Mouse (Mus musculus) lung, postnatal 4 days (tissue): ENCODE results near the gene Sarnp.

ENCODE experiments used
- DNase-seq, 2 experiments: peaks; one replicate each; pipeline ENCODE4 v3.0.0; 2021

The Sarnp gene

DNA sequence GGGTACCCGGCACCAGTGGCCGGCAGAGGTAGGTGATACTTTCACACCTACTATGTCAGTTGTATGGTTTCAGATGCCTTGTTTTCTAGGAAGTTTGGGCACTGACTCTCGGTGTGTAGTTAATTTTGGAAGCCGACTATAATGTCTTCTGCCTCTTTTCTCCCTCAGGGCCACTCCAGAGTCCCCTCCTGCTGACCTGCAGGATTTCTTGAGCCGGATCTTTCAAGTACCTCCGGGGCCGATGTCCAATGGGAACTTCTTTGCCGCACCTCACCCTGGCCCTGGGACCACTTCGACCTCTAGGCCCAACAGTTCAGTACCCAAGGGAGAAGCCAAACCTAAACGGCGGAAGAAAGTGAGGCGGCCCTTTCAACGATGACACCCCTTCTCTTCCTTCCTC lies at the start of gene Sarnp:
Gene Sarnp, plus strand, starts transcription at position 301 of the 400 bp plus-strand sequence.
- no peak for DNase-seq

DNA sequence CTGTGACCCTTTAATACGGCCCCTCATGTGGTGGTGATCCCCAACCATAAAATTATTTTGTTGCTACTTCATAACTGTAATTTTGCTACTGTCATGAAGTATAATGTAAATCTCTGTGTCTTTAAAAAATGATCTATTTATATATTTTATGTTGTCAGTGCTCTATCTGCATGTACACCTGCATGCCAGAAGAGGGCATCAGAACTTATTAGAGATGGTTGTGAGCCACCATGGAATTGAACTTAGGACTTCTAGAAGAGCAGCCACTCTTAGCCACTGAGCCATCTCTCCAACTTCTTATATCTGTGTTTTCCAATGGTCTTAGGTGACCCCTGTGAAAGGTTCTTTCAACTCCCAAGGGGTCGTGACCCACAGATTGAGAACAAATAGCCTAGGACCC lies 44.2 kb upstream of the Sarnp start:
- no peak for DNase-seq

DNA sequence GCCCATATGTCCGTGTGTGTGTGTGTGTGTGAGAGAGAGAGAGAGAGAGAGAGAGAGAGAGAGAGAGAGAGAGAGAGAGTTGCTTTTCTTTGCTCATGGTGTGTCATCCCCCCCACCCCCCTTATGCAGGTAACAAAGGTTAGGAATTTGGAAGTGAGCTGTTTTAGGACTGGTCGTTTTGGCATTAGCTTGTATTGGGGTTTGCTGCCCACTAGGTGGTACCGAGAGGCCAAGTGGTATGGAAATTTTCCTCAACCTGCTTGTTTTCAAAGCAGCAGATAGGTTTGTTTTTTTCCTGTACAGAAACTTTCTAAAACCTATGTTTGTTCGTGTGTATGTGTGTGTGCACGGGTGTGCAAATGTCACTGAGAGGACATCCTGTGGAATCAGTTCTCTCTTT lies 43.4 kb upstream of the Sarnp start:
- DNase-seq, result no peak

DNA sequence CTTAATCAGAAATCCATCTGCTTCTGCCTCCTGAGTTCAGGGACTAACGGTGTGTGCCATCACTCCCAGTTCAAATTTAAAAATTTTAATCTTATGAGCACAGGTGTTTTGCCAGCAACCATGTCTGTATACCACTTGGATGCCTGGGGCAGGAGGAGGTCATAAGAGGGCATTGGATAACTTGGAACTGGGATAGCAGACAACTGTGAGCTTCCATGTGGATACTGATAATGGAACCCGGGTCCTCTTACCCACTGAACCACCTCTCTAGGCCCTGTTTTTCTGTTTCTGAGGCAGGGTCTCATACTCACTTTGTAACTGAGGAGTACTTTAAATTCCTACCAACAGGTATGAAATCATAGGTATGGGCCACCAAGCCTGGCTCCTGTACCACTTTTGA lies 38.7 kb upstream of the Sarnp start:
- no peak for DNase-seq

DNA sequence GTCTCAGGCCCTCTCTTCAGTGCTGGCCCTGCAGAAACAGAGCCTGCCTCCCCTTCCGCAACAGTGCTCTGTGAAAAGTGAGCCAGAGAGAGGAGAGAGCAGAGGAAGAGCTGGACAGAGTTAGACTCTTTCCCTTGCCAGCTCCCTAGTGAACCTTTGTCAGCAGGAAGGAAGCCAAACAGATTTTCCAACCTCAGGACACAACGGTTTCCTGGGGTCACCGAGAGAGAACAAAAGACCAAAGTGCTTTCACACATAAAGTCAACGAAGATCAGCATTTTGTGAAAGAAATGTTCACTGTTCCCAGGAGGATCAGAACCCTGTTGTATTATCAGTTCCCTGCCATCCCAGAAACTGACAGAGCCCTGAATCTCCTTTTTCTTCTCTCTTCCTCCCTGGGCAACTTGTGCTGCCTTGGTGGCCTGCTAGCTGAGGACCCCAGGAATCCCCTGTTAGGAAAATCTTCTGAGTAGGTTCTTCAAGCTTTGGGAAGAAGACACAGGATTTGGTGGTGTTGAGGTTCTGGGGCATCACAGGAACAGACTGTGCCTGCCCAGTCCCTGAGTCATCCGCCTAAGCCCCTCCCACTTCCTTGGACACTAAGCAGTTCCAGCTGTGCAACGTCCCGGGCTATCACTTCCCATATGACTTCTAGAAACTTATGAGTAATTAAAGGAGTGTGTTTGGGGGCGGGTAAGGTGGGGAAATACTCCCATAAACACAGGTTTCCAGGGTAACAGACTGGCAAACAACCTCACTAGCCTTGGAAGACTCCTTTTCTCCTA lies 37.9 kb upstream of the Sarnp start:
- peak; percentile 88 to 89 for DNase-seq

DNA sequence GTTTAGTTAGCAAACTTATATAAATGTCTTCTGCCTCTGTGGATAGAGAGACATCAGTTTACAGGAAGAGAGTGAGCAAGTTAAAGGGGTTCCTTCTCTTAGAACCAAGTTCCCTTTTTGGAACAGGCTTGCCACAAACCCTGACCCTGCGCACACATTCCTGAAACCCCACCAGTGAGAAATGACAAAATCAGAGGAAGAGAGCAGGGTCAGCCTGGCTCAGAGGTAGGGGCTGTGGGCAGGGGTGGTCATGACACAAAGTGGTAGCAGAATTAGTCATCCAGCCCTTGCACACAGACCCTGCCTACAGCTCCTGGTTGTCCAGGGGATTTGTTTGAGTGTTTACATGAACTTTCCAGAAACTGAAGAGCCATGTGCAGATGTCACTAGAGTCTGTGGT lies 36.9 kb upstream of the Sarnp start:
- peak in 1 of 2 experiments; percentile 26 for DNase-seq

DNA sequence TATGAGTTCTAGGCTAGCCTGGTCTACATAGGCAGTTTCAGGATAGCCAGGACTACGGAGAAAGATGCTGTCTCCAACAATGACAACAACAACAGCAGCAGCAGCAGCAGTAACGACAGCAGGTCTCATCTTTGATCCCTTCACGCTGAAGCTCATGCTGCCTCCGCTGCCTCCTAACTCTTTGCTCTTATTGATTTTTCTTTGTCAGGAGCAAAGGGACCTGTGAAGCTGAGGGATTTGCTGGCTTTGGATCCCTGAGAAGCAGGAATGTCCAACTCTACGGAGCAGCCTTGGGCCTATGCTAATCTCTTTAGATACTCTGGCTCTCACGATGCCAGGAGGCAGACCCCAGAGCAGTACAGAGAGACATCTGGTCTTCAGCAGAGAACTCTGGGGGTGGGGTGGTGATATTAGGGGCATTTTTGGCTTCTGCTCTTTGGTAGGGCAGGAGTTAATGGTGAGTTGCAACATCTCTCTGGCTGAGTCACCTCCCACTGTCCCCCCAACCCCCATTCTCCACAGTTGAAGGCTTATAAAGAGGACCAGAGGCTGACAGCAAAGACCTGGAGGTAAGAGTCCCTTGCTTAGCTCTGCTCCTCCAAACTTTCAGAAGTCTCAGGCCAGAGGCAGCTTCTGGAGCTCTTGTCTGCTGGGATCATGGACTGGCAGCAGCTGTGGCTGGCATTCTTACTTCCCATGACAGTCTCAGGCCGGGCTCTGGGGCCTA lies 26.6 kb upstream of the Sarnp start, which contains the start of gene Mmp19:
Gene Mmp19, plus strand, starts transcription at position 513 of the 727 bp plus-strand sequence.
- peak; percentile 32 to 37 for DNase-seq

DNA sequence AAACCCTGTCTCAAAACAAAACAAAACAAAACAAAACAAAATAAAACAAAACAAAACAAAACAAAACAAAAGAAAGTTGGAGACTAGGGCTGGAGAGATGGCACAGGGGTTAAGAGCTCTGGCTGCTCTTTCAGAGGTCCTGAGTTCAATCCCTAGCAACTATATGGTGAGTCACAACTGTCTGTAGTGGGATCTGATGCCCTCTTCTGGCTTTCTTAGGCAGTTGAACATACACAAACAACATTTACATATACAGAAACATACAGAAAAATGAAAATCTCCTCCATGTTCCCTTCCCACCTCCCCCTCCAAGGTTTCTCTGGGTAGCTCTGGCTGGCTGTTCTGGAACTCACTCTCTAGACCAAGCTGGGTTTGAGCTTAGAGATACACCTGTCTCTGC lies 25.1 kb upstream of the Sarnp start:
- no peak for DNase-seq

DNA sequence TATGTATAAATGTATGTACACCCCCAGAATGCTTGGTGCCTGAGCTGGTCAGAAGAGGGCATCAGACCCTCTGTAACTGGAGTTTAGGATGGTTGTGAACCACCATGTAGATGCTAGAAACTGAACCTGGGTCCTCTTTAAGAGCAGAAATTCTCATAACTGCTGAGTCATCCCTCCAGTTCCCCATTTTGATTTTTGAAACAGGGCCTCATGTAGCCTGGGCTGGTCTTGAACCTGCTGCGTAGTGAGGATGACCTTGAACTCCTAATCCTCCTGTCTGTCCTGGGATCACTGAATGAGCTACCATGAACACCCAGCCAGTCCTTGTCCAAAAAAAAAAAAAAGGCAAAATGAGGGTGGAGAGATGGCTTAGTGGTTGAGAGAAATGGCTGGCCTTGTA lies 23.9 kb upstream of the Sarnp start:
- no peak for DNase-seq

DNA sequence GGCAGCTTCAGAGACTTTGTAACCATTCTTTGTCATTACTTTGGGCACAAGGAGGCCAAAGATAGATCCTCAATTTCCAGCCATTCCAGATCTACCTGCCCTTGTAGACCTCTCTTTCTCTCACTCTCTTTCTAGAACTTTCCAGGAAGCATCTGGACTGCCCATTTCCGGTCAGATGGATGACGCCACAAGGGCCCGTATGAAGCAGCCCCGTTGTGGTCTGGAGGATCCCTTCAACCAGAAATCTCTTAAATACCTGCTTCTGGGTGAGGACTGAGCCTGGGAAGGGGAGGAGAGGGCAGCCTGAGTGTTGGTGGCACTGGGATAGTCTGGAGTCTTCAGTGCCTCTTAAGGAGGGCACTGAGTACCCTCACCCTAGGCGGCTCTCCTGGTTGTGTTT lies 22.7 kb upstream of the Sarnp start:
- no peak for DNase-seq

DNA sequence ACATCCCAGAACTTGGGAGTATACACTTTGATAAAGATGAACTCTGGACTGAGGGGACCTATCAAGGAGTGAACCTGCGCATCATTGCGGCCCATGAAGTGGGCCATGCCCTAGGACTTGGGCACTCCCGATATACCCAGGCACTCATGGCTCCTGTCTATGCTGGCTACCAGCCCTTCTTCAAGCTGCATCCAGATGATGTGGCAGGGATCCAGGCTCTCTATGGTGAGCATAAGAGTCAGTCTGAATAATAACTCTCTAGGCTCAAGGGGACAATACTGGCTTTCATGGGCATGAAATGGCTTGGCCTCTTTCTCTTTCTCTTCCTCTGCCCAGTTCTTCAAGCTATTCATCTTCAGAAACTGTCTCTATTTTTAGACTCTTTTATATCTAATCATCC lies 21.6 kb upstream of the Sarnp start:
- DNase-seq, result no peak

DNA sequence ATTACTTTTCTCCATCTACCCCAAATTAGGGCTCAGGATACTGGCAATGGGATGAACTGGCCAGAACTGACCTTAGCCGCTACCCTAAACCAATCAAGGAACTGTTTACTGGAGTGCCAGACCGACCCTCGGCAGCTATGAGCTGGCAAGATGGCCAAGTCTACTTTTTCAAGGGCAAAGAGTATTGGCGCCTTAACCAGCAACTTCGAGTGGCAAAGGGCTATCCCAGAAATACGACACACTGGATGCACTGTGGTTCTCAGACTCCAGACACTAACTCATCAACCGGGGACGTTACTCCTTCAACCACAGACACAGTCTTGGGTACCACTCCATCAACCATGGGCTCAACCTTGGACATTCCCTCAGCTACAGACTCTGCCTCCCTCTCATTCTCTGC lies 18.5 kb upstream of the Sarnp start:
- no peak for DNase-seq

DNA sequence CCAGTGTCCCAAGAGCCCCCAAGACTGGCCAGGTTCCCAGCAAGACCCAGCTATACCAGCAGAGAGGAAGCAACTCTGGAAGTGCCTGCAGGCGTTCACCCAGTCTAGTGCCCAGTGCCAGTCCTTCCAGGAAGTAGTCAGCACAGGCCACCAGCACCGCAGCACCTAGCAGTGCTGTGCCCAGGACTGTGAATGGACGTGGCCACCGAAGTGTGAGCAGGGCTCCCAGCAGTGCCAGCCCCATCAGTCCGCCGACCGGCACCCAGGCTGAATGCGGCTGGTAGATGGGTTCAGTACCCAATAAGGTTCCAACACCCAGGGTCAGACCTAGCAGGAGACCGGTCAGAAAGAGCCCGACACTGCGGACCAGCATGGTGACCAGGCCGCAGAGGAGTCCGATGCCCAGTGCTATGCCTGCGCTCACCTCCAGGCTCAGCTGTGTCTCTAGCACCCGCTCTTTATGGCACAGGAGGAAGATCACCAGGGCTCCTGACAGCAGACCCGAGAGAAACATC lies 15.1 kb upstream of the Sarnp start:
- no peak for DNase-seq

DNA sequence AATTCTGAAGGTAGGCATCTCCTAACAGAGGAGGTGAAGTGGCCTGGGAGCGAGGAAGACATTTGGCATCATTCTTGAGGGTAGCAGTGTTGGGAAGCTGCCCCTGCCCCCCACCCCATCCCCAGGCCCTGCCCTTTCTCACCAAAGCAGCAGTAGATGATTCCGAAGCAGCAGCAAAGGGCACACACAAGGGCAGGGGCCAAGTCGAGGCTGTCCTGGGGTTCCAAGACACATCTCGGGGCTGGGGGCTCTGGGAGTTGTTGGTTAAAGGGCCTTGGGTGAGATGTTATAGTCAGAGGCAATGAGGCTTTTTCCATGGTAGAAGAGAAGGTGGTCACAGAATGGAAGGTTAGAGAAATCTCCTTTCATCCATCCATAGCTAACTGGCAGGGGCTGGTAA lies 14.2 kb upstream of the Sarnp start:
- no peak for DNase-seq

DNA sequence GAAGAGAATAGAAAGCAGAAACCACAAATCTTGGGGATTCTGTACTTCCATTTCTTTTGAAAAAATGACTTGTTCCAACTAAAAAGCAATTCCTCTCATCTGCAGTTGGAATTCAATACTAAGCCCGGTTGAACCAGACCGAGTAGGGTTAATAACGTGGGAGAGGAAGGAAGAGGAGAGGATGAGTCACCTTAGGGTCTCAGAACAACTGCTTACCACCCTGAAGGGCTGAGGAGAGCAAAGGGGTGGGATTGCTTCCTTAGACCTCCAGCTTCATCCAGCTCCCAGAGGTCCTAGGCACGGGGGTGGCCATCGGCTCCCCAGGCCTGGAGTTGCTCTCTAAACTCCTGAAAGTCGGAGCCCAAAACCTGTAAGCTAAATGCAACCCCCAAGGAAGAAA lies 13.8 kb upstream of the Sarnp start:
- DNase-seq, result no peak

DNA sequence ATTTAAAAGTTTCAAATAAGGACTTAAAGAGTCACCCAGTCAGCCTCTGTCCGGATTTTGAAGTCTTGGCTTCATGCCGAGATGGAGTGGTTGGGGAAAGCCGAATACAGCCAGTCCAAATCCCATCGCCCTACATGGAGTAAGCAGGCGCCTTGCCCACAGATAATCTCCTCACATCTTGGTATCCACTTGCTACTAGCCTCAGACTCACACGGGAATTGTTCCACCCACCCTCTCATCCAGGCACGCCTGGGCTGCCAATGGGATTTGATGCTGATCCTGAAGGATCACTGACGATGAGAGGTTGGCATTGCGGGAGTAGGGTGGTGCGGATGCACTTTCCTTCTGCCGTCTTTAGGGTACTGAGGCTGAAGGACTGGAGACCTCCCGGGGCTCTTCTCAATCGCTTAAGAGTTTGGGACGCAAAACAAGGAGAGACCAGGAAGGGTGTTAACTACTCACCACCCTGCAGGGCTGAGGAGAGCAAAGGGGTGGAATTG lies 13.3 kb upstream of the Sarnp start, which contains the start of gene Dnajc14:
Gene Dnajc14, plus strand, starts transcription at position 292 of the 500 bp plus-strand sequence.
- peak; percentile 66 for DNase-seq

DNA sequence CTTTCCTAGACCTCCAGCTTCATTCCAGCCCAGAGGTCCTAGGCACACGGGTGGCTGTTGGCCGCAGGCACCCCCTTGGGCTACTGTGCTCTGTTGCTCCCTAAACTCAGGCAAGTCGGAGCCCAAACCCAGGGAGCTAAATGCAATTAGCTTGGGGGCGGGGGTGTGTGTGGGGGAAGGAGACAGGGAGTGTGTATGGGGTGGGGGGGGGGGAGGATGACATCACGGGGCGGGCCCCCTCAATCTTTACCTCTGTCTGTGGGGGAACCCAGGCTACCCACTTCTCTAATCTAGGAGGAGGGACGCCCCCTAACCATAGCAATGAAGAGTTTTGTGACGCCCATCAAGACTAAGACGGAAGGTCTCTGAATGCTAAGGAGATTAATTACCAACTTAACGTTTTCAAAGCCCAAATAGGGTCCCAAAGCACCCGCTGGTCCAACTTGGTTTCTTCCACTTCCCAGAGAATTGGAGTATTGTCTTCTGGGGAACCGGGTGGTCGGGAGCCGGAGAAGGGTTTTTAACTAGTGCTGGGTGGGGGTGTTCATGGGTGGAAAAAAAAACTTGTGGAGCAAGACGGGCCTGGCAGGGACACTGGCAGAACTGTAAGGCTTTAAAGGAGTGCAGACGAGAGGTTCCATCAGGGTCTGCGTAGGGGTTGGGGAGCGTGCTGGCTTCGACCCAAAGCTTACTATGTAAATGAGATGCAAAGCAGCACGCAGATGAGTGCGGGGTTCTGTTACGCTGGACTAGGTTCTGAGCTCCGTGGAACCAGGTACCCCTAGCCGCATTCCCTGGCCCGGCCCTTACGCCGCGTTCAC lies 12.7 kb upstream of the Sarnp start, which contains the start of gene Tmem198b:
Gene Tmem198b, minus strand, starts transcription at position 100 of the 821 bp plus-strand sequence.
- peak; percentile 62 to 75 for DNase-seq

DNA sequence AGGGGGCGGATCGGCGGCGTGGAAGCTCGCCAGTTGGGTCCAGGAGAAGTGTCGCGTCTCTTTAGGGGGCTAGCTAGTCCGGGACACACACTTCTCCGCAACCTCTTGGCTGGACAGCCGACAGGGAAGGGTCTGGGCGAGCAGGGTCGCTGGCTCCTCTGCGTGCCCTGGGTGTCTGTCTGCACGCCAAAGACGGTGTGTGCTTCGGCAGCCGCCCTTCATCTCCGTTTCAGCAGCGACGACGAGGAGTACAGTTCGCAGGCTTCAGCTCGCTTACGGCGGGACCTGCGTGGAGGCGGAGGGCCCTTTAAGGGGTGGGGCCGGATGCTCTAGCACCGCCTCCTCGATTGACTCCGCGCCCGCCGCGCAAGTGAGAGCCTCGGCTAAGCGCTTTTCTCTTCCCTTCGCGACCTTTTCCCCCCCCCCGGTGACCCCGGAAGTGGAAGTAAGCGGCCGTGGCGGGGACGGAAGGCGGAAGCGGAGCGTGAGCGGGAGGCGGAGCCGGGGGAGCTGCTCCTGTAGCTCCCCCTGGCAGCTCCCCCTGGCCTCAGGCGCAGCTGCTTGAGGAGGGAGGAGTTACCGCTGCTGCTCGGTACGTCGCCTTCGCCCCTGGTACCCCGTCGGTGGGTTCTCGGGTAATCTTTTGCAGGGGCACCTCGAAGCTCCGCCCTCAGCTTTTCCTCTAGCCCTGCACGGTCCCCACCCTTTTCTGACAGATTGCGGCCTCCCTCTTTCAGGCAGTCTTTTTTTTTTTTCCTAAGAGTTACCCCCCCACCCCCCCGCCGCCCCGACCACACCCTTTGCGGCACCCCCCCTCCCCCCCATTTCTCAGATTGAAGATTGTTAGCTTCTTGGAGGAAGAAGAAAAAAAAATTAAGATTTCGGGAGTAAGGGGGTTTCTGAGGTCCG lies 11.8 kb upstream of the Sarnp start:
- DNase-seq, result peak; percentile 97 to 98

DNA sequence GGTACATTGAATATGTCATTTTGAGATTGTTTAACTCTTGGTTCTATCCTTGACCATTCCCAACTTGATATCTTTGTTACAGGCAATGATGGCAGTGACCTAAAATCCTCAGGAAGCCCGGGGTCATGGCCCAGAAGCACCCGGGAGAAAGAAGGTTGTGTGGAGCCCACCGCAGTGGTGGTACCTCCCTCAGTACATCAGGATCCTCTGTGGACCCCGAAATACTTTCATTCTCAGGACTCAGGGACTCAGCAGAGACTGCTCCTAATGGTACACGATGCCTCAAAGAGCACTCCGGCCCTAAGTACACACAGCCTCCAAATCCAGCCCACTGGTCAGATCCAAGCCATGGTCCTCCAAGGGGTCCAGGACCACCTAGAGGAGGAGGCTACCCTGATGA lies 11.0 kb upstream of the Sarnp start:
- DNase-seq, result no peak

DNA sequence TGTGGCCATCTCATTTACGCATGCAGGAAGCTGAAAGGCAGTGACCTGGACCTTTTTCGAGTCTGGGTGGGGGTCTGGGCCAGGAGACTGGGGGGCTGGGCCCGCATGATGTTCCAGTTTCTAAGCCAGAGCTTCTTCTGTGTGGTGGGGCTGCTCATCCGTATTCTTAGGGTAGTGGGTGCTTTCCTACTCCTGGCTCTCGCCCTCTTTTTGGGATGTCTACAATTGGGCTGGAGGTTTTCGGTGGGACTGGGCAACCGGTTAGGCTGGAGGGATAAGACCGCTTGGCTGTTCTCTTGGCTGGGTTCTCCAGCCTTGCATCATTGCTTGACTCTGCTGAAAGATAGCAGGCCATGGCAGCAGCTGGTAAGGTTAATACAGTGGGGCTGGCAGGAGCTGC lies 10.1 kb upstream of the Sarnp start:
- no peak for DNase-seq

DNA sequence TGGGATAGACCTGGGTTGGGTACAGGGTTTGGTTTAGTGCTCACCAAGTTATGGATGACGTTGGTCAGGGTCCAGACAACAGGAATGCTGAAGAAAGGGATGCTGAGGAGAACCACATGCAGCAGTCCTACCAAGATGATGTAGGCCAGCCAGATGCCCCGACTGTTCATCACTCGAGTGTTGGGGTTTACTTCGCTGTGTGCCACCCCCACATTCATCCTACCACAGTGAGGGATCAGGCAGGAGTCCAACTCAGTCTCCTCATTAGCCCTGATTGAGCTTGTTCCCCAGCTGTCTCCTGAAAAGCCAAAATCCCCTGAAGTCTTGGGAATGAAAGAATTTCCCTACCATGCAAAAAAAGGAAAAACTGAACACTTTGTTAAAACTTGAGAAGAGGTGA lies 3.1 kb downstream of the Sarnp start:
- DNase-seq, result no peak
